Mouse (Mus musculus): ENCODE data around the gene Glis1. TPM values are rescaled to one million over a fixed set of nuclear protein-coding genes. Genes with fewer than 3 reads are reported as not detected.

Gene Glis1
- polyA plus RNA-seq, 2 experiments = 0.10 to 0.35 TPM

DNA sequence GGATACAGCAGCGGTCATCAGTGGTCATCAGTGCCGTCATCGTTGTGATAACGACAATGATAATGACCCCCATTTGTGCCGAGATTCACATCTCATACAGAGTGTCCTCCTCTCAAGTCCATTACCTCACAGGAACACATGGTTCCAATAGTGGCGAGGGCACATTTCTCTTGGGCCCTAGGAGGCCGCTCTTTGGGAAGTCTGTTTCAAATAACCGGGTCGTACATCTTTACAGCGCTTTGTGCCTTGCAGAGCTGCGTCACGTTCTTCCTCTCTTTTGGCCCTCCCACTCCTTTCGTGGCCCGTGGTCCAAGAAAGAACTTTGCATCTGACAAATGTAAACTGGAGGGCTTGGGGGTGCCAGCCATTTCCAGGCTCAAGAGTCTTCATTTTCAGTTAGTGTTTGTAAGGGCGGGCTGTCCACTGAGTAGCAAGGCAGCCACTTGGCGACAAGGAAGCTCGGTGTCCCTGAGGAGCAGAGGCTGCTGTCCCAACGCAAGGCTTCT lies 63.1 kb downstream of the Glis1 start:
- no peak for TF ChIP-seq EP300 (IDR thresholded peaks at IDR 0.05; ENCODE audit: low read depth)
- no peak for TF ChIP-seq CTCF (IDR thresholded peaks at IDR 0.05; ENCODE audit: low read depth)
- WGBS (ENCODE audit: insufficient replicate concordance) = 69% methylated on average over 18 of the region's 18 CpGs
- H3K9ac ChIP-seq (replicated peaks) = no peak overlapping the region

DNA sequence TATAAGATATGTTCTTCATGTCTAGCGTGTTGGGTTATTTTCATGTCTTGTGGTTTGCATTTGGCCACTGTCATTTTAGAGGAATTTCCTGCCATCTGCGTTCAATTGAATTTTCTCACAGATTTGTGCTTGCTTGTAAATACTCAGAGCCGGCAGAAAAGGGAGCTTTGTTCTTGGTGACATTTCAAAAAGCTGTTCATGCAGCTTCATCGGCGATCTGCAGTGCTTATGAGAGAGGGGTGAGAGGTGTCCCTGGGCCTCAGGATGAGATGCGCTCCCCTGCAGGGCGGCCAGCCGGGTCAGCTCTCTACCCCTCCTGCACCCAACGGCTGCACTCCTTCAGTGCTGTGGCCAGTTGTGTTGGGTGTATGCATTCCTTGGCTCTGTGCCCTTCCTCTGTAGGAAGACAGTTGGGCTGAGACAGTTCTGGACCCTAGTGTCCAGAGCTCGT lies 68.2 kb downstream of the Glis1 start:
- Histone ChIP-seq H3K9me3 (ENCODE audit: control insufficient read depth, low read length) (no peaks in the 10 kb centered on the region), H3K27me3 (ENCODE audit: control insufficient read depth, insufficient read depth, low read length) (no peaks in the 10 kb centered on the region), H3K4me2 (ENCODE audit: low read depth) (no peak overlapping the region), H3K4me3 (ENCODE audit: insufficient read depth in 1 of 2, low read depth in 2 of 2, low read length in 2 of 2) (no peak overlapping the region), H3K4me1 (replicated peaks; ENCODE audit: control insufficient read depth in 2 of 2, insufficient read depth in 2 of 2, low read length in 1 of 2) (no peaks in the 10 kb centered on the region), H3K36me3 (replicated peaks; ENCODE audit: control insufficient read depth, insufficient read depth, low read depth) (no peaks in the 10 kb centered on the region), H3K27ac (no peak overlapping the region), H3K9ac (replicated peaks) (no peak overlapping the region)
- TF ChIP-seq EP300 (IDR thresholded peaks at IDR 0.05; ENCODE audit: low read depth) (no peak), CTCF (IDR thresholded peaks at IDR 0.05; ENCODE audit: low read depth) (no peak)
- ATAC-seq (ENCODE audit: insufficient read depth) = no peak
- no peak for DNase-seq (ENCODE audit: low read depth in 3 of 3, low spot score in 3 of 3)
- WGBS (ENCODE audit: insufficient replicate concordance) = 60% methylated on average over 10 of the region's 10 CpGs

More for the DNA sequence above, 63.1 kb downstream of the Glis1 start:
- no peaks in the 10 kb centered on the region for H3K36me3 ChIP-seq (replicated peaks; ENCODE audit: control insufficient read depth, insufficient read depth, low read depth)
- H3K4me1 ChIP-seq (replicated peaks; ENCODE audit: control insufficient read depth in 2 of 2, insufficient read depth in 2 of 2, low read length in 1 of 2) = no peaks in the 10 kb centered on the region
- H3K27ac ChIP-seq = no peak overlapping the region
- H3K4me3 ChIP-seq (ENCODE audit: insufficient read depth in 1 of 2, low read depth in 2 of 2, low read length in 2 of 2) = no peak overlapping the region
- no peak for DNase-seq (ENCODE audit: low read depth in 3 of 3, low spot score in 3 of 3)
- no peak overlapping the region for H3K4me2 ChIP-seq (ENCODE audit: low read depth)
- no peak for ATAC-seq (ENCODE audit: insufficient read depth)
- no peaks in the 10 kb centered on the region for H3K9me3 ChIP-seq (ENCODE audit: control insufficient read depth, low read length)
- H3K27me3 ChIP-seq (ENCODE audit: control insufficient read depth, insufficient read depth, low read length) = no peaks in the 10 kb centered on the region

DNA sequence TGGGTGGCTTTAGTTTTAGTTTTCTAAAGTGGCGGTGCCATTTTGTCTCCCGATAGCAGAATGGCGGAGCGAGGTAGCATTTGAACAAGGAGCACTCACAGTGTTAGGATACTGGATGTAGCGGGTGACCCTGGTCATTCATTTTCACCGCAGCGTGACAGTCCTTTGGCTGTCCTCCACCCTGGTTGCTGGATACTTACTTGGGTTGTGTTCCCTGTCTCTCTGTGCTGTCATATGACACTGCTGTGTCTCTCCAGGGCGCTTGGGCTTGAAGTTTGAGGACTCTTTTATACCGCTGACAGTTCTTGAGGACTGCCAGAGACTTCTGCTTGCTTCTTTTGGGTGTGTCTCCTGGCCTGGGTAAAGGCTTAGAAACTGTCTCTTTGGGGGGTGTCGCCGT lies 80.6 kb downstream of the Glis1 start:
- 78% methylated on average over 11 of the region's 11 CpGs for WGBS (ENCODE audit: insufficient replicate concordance)
- ATAC-seq (ENCODE audit: insufficient read depth) = no peak
- no peak for DNase-seq (ENCODE audit: low read depth in 3 of 3, low spot score in 3 of 3)

DNA sequence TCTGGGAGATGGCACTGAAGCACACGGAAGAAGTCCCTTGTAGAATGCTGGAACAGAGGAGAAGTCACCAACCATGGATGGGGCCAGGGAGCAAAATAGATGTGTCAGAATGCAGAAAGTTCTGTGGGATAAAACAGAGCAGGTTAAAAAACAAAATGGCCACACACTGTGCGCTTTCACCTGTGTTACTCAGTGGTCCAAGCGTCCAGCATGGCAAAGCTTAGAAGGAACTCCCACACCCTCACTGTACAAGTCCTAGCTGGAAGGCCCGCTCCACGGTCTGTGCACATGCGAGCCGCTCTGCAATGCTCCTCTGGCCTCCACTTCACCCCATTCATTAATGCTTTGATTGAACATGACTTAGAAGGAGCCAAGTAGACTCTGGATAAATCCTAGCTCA lies 81.2 kb downstream of the Glis1 start:
- H3K9me3 ChIP-seq (ENCODE audit: control insufficient read depth, low read length) = no peaks in the 10 kb centered on the region
- ATAC-seq (ENCODE audit: insufficient read depth) (no peak), DNase-seq (ENCODE audit: low read depth in 3 of 3, low spot score in 3 of 3) (no peak)
- H3K27me3 ChIP-seq (ENCODE audit: control insufficient read depth, insufficient read depth, low read length) = no peaks in the 10 kb centered on the region
- H3K27ac ChIP-seq = no peak overlapping the region
- H3K4me2 ChIP-seq (ENCODE audit: low read depth) = no peak overlapping the region
- TF ChIP-seq CTCF (IDR thresholded peaks at IDR 0.05; ENCODE audit: low read depth) (no peak), EP300 (IDR thresholded peaks at IDR 0.05; ENCODE audit: low read depth) (no peak)
- H3K9ac ChIP-seq (replicated peaks) = no peak overlapping the region
- WGBS (ENCODE audit: insufficient replicate concordance) = 74% methylated on average over 7 of the region's 7 CpGs
- no peaks in the 10 kb centered on the region for H3K36me3 ChIP-seq (replicated peaks; ENCODE audit: control insufficient read depth, insufficient read depth, low read depth)
- no peaks in the 10 kb centered on the region for H3K4me1 ChIP-seq (replicated peaks; ENCODE audit: control insufficient read depth in 2 of 2, insufficient read depth in 2 of 2, low read length in 1 of 2)
- H3K4me3 ChIP-seq (ENCODE audit: insufficient read depth in 1 of 2, low read depth in 2 of 2, low read length in 2 of 2) = no peak overlapping the region

More for the DNA sequence above, 80.6 kb downstream of the Glis1 start:
- no peaks in the 10 kb centered on the region for H3K36me3 ChIP-seq (replicated peaks; ENCODE audit: control insufficient read depth, insufficient read depth, low read depth)
- H3K27me3 ChIP-seq (ENCODE audit: control insufficient read depth, insufficient read depth, low read length) = no peaks in the 10 kb centered on the region
- no peak overlapping the region for H3K9ac ChIP-seq (replicated peaks)
- H3K9me3 ChIP-seq (ENCODE audit: control insufficient read depth, low read length) = no peaks in the 10 kb centered on the region
- H3K27ac ChIP-seq = no peak overlapping the region
- TF ChIP-seq CTCF (IDR thresholded peaks at IDR 0.05; ENCODE audit: low read depth) (no peak), EP300 (IDR thresholded peaks at IDR 0.05; ENCODE audit: low read depth) (no peak)
- H3K4me1 ChIP-seq (replicated peaks; ENCODE audit: control insufficient read depth in 2 of 2, insufficient read depth in 2 of 2, low read length in 1 of 2) = no peaks in the 10 kb centered on the region
- no peak overlapping the region for H3K4me3 ChIP-seq (ENCODE audit: insufficient read depth in 1 of 2, low read depth in 2 of 2, low read length in 2 of 2)
- no peak overlapping the region for H3K4me2 ChIP-seq (ENCODE audit: low read depth)

DNA sequence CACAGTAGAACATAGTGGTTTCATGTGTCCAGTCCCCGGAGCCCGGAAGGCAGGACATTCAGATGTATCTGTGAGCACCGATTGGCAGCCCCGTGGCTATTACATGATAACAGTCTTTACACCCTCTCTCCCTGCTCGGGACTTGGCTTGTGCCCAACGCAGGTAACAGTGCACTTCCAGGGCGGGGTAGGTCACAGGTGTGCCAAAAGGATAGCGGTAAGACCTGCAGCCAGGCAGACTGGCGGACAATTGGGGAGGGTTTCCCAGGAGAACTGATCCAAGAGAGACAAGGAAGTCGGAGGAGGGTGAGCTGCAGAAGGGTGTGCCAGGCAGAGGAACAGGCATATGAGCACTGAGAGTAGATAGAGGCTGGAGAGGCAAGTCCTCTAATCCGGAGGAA lies 84.4 kb downstream of the Glis1 start:
- Histone ChIP-seq H3K4me3 (ENCODE audit: insufficient read depth in 1 of 2, low read depth in 2 of 2, low read length in 2 of 2) (no peak overlapping the region), H3K36me3 (replicated peaks; ENCODE audit: control insufficient read depth, insufficient read depth, low read depth) (no peaks in the 10 kb centered on the region), H3K9me3 (ENCODE audit: control insufficient read depth, low read length) (no peaks in the 10 kb centered on the region), H3K9ac (replicated peaks) (no peak overlapping the region), H3K4me1 (replicated peaks; ENCODE audit: control insufficient read depth in 2 of 2, insufficient read depth in 2 of 2, low read length in 1 of 2) (no peaks in the 10 kb centered on the region), H3K27me3 (ENCODE audit: control insufficient read depth, insufficient read depth, low read length) (no peaks in the 10 kb centered on the region), H3K27ac (no peak overlapping the region), H3K4me2 (ENCODE audit: low read depth) (no peak overlapping the region)
- 72% methylated on average over 11 of the region's 11 CpGs for WGBS (ENCODE audit: insufficient replicate concordance)
- ATAC-seq (ENCODE audit: insufficient read depth) (no peak), DNase-seq (ENCODE audit: low read depth in 3 of 3, low spot score in 3 of 3) (no peak)
- TF ChIP-seq EP300 (IDR thresholded peaks at IDR 0.05; ENCODE audit: low read depth) = no peak
- TF ChIP-seq CTCF (IDR thresholded peaks at IDR 0.05; ENCODE audit: low read depth) = no peak

Data from liver, embryonic 14.5 days (tissue).